Mouse (Mus musculus) lung, postnatal 0 days (tissue): ENCODE measurements at regions not wholly inside any gene's neighbourhood (a gene's known extent, or its start where the extent isn't known, plus 50 kb on each side); places are given as distances from the start of the nearest gene placed in this dataset.

Experiments used
- ATAC-seq: fragments of 200-750 bp; cut with Nextera tagmentation; 2 replicates; pipeline ENCODE4 v1.8.0; 2017; ENCODE audit warnings: moderate library complexity
- DNase-seq: peaks from one replicate; pipeline ENCODE4 v3.0.0-alpha.2; 2016; ENCODE audit warnings: low spot score
- H3K27ac ChIP-seq: fragments of 300-500 bp; sonication (generic); 2 replicates; pipeline ENCODE4 v1.5.1; 2014; ENCODE audit warnings: antibody characterized with exemption, mild to moderate bottlenecking, low read length, mixed read lengths
- H3K27me3 ChIP-seq: fragments of 300-500 bp; sonication (generic); replicated peaks from 2 replicates; pipeline ENCODE4 v1.6.1; 2014; ENCODE audit warnings: low read length, mixed read lengths; ENCODE audit not compliant: insufficient read depth
- H3K36me3 ChIP-seq: fragments of 300-500 bp; sonication (generic); 2 replicates; pipeline ENCODE4 v1.6.1; 2014; ENCODE audit warnings: low read length, mixed read lengths; ENCODE audit not compliant: insufficient read depth
- H3K4me1 ChIP-seq: fragments of 300-500 bp; sonication (generic); 2 replicates; pipeline ENCODE4 v1.6.1; 2014; ENCODE audit warnings: antibody characterized with exemption, low read depth, low read length, mixed read lengths; ENCODE audit not compliant: insufficient read depth
- H3K4me2 ChIP-seq: fragments of 300-500 bp; sonication (generic); replicated peaks from 2 replicates; pipeline ENCODE4 v1.6.1; 2014; ENCODE audit warnings: low read depth, mild to moderate bottlenecking, low read length, moderate library complexity, mixed read lengths
- H3K4me3 ChIP-seq: fragments of 300-500 bp; sonication (generic); 2 replicates; pipeline ENCODE4 v1.5.1; 2014; ENCODE audit warnings: low read depth, low read length
- H3K9ac ChIP-seq: fragments of 300-500 bp; sonication (generic); replicated peaks from 2 replicates; pipeline ENCODE4 v1.6.1; 2014; ENCODE audit warnings: low read depth, mild to moderate bottlenecking
- H3K9me3 ChIP-seq: fragments of 300-500 bp; sonication (generic); 2 replicates; pipeline ENCODE4 v1.6.1; 2016; ENCODE audit warnings: low read length, mixed read lengths
- CTCF ChIP-seq: IDR thresholded peaks from 2 replicates; pipeline ENCODE4 v1.5.1; 2016; ENCODE audit warnings: antibody characterized with exemption, mild to moderate bottlenecking
- EP300 ChIP-seq: IDR thresholded peaks from 2 replicates; pipeline ENCODE4 v1.6.1; 2016; ENCODE audit warnings: antibody characterized with exemption, mild to moderate bottlenecking, control low read depth
- WGBS: fragments of 180-500 bp; shearing (Covaris S2); extraction: QIAGEN DNeasy Blood & Tissue Kit; methylation state at CpG from one replicate; pipeline ENCODE4 v1.1.7; 2014; 5-methylcytosine and 5-hydroxymethylcytosine counted together

GRCm38 (mm10) chr16:30735360-30735759 lies 135.8 kb downstream of the Fam43a start:
- Histone ChIP-seq H3K27ac (no peak overlapping the region), H3K4me3 (no peak overlapping the region), H3K36me3 (no peaks in the 10 kb centered on the region), H3K9ac (no peak overlapping the region), H3K4me2 (no peak overlapping the region), H3K27me3 (no peaks in the 10 kb centered on the region), H3K9me3 (no peaks in the 10 kb centered on the region), H3K4me1 (peaks cover 5% of the 10 kb centered on the region; the same call in 1 of the 2 replicates)
- TF ChIP-seq EP300 = no peak
- no peak for TF ChIP-seq CTCF
- 47% methylated on average over 3 of the region's 3 CpGs for WGBS
- ATAC-seq = no peak
- DNase-seq = no peak

DNA sequence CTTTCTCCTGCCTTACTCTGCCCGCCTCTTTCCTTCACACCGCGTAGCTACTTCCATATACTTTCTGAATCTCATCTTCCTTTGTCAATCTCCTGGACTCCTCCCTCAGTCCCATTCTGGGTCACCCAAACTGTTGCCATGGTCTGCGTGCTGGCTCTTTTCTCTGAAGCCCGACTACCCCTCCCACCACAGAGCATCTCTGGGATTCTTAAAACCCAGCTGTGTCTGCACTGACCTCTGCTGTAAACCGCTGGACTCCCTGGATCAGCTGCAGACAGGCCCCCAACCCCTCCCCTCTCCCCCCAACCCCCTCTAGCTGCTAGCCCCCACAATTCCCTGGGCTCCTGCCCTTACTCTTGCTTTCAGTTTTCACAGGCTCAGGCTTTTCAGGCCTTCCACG lies 136.4 kb downstream of the Fam43a start:
- H3K4me3 ChIP-seq = no peak overlapping the region
- H3K9ac ChIP-seq = no peak overlapping the region
- H3K36me3 ChIP-seq = no peaks in the 10 kb centered on the region
- DNase-seq (no peak), ATAC-seq (peak; percentile 17; the same call in 1 of the 2 replicates)
- no peaks in the 10 kb centered on the region for H3K9me3 ChIP-seq
- 44% methylated on average over 7 of the region's 7 CpGs for WGBS
- H3K27me3 ChIP-seq = no peaks in the 10 kb centered on the region
- peaks cover 5% of the 10 kb centered on the region; the same call in 1 of the 2 replicates for H3K4me1 ChIP-seq
- no peak overlapping the region for H3K4me2 ChIP-seq
- H3K27ac ChIP-seq = no peak overlapping the region
- TF ChIP-seq EP300 = no peak
- TF ChIP-seq CTCF = no peak

DNA sequence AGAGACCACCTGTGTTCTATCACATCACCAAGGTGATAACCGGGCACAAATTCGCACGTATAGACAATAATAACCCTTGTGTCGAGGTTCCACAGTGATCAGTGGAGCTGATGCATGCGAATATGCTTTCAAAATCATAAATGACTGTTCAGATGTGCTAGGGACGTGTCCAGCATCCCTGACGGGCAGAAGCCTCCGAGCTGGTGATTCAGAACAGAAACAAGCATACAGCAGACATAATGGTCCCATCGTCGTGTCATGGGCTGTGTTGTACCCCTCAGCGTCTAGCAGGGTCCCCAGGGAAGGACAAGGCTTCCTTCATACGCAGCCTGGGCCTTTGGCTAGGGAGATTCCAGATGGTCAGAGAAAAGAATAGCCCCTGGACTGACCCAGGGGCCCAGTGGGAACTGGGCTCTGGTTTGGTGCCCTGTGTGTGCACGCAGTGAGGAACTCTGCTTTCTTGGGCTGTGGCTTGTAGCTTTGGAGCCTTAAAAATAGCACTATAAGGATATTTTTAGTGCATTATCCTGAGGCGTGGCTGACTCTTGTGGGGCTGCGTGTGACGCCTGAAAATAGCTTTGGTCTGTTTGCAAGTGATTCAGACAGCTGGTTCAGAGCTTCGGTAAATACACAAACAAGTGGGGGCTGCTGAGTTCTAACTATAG lies 137.3 kb downstream of the Fam43a start:
- no peak overlapping the region for H3K27ac ChIP-seq
- H3K36me3 ChIP-seq = no peaks in the 10 kb centered on the region
- DNase-seq = peak; percentile 42
- 49% methylated on average over 17 of the region's 17 CpGs for WGBS
- no peak for TF ChIP-seq CTCF
- no peak for TF ChIP-seq EP300
- H3K4me1 ChIP-seq = peaks cover 5% of the 10 kb centered on the region; the same call in 1 of the 2 replicates
- H3K9ac ChIP-seq = no peak overlapping the region
- no peak overlapping the region for H3K4me2 ChIP-seq
- no peaks in the 10 kb centered on the region for H3K27me3 ChIP-seq
- no peak overlapping the region for H3K4me3 ChIP-seq
- ATAC-seq = peak; percentile 28
- no peaks in the 10 kb centered on the region for H3K9me3 ChIP-seq

DNA sequence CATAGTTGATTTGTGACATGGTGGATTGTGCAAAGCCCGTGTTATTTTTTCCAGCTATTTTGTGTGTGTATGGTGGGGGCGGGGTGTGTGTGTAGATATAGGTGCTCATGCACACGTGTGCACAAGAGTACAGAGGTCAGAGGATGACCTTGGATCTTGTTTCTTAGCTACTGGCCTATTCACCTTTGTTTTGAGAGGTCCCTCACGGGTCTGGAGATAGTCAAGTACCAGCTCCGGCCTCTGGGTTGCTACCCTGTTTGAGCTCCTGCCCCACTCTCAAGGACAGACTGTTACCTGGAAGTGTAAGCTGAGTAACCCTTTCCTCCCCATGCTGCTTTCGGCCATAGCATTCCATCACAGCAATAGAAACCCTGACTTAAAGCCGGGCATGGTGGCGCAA lies 138.0 kb downstream of the Fam43a start:
- Histone ChIP-seq H3K9ac (no peak overlapping the region), H3K36me3 (no peaks in the 10 kb centered on the region), H3K9me3 (no peaks in the 10 kb centered on the region), H3K4me3 (no peak overlapping the region), H3K27me3 (no peaks in the 10 kb centered on the region), H3K4me2 (no peak overlapping the region), H3K27ac (no peak overlapping the region), H3K4me1 (peaks cover 5% of the 10 kb centered on the region; the same call in 1 of the 2 replicates)
- ATAC-seq (no peak; the same call in 1 of the 2 replicates), DNase-seq (no peak)
- WGBS = 71% methylated on average over 8 of the region's 8 CpGs
- TF ChIP-seq EP300 (no peak), CTCF (no peak)

DNA sequence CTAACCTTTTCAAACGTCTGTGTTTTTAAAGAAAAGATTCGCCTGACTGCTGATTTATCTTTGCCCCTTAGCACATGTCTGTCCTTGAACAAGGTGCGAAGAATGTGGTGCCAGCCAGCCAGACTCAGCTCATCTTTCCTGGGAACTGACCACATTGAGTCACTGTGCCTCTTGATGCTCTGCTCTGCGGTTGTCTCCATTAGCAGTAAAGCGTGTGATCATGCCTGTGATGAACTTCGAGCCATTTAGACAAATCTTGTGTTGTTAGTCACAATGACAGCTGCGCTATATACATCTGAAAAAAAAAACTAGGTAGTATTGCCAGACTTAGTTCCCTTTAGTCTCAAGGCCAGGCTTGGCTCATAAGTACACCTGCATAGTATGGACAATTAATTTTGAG lies 140.1 kb downstream of the Fam43a start:
- Histone ChIP-seq H3K9me3 (no peaks in the 10 kb centered on the region), H3K9ac (no peak overlapping the region), H3K4me3 (no peak overlapping the region), H3K27me3 (no peaks in the 10 kb centered on the region), H3K4me2 (no peak overlapping the region), H3K27ac (no peak overlapping the region), H3K4me1 (no peaks in the 10 kb centered on the region), H3K36me3 (no peaks in the 10 kb centered on the region)
- ATAC-seq = no peak
- no peak for DNase-seq
- TF ChIP-seq EP300 = no peak
- no peak for TF ChIP-seq CTCF
- WGBS = 79% methylated on average over 7 of the region's 7 CpGs

- H3K4me3 ChIP-seq = no peak overlapping the region
- H3K27ac ChIP-seq = no peak overlapping the region
- H3K36me3 ChIP-seq = no peaks in the 10 kb centered on the region
- H3K4me1 ChIP-seq = peaks cover 4% of the 10 kb centered on the region; the same call in 1 of the 2 replicates
- WGBS = 56% methylated on average over 1 of the region's 1 CpGs
- no peak overlapping the region for H3K9ac ChIP-seq
- H3K9me3 ChIP-seq = no peaks in the 10 kb centered on the region
- no peaks in the 10 kb centered on the region for H3K27me3 ChIP-seq
- no peak for DNase-seq
- no peak for ATAC-seq
- no peak for TF ChIP-seq CTCF
- TF ChIP-seq EP300 = no peak
- no peak overlapping the region for H3K4me2 ChIP-seq
These were observed 141.7 kb downstream of the Fam43a start for GRCm38 (mm10) chr16:30741192-30741591.
